Mouse (Mus musculus): ENCODE data around the gene Chek2. TPM values are rescaled to one million over a fixed set of nuclear protein-coding genes. Genes with fewer than 3 reads are reported as not detected.

Gene Chek2
- 70.4 and 71.9 TPM in 2 replicates for total RNA-seq (2015; ENCODE audit: low replicate concordance)
- 86.9 and 122 TPM in 2 replicates for total RNA-seq (2017; ENCODE audit: low replicate concordance)

- ATAC-seq (replicated peaks; ENCODE audit: low FRiP score, poor library complexity, severe bottlenecking): peak; percentile 74
Observed at GRCm38 (mm10) chr5:110839678-110840365, at the start of gene Chek2, which contains the start of gene Hscb. TSS of gene Chek2 (plus strand) at chr5:110839979. TSS of gene Hscb (minus strand) at chr5:110839777.

- no peak for ATAC-seq (replicated peaks; ENCODE audit: low FRiP score, poor library complexity, severe bottlenecking)
Observed at GRCm38 (mm10) chr5:110794363-110794762, 45.4 kb upstream of the Chek2 start.

- ATAC-seq (replicated peaks; ENCODE audit: low FRiP score, poor library complexity, severe bottlenecking): no peak
Observed at GRCm38 (mm10) chr5:110797696-110798095, 42.1 kb upstream of the Chek2 start.

- ATAC-seq (replicated peaks; ENCODE audit: low FRiP score, poor library complexity, severe bottlenecking): 0 out of 2 replicates have a peak, but pooled peaks have one; percentile 12
Observed at GRCm38 (mm10) chr5:110801036-110801624, 38.6 kb upstream of the Chek2 start.

- no peak for ATAC-seq (replicated peaks; ENCODE audit: low FRiP score, poor library complexity, severe bottlenecking)
Observed at GRCm38 (mm10) chr5:110802186-110802585, 37.6 kb upstream of the Chek2 start.

- ATAC-seq (replicated peaks; ENCODE audit: low FRiP score, poor library complexity, severe bottlenecking): no peak
Observed at GRCm38 (mm10) chr5:110802809-110803208, 37.0 kb upstream of the Chek2 start.

GRCm38 (mm10) chr5:110804012-110804743 is 35.6 kb upstream of the Chek2 start:
- no peak for ATAC-seq (replicated peaks; ENCODE audit: low FRiP score, poor library complexity, severe bottlenecking)

GRCm38 (mm10) chr5:110806154-110806553 is 33.6 kb upstream of the Chek2 start:
- no peak for ATAC-seq (replicated peaks; ENCODE audit: low FRiP score, poor library complexity, severe bottlenecking)

GRCm38 (mm10) chr5:110806676-110807075 is 33.1 kb upstream of the Chek2 start:
- ATAC-seq (replicated peaks; ENCODE audit: low FRiP score, poor library complexity, severe bottlenecking): no peak

- ATAC-seq (replicated peaks; ENCODE audit: low FRiP score, poor library complexity, severe bottlenecking): no peak
Observed at GRCm38 (mm10) chr5:110807453-110807852, 32.3 kb upstream of the Chek2 start.

- ATAC-seq (replicated peaks; ENCODE audit: low FRiP score, poor library complexity, severe bottlenecking): peak; percentile 76
Observed at GRCm38 (mm10) chr5:110808061-110808631, 31.6 kb upstream of the Chek2 start.

GRCm38 (mm10) chr5:110808821-110809666 is 30.7 kb upstream of the Chek2 start:
- ATAC-seq (replicated peaks; ENCODE audit: low FRiP score, poor library complexity, severe bottlenecking): no peak

- ATAC-seq (replicated peaks; ENCODE audit: low FRiP score, poor library complexity, severe bottlenecking): peak; percentile 80
Observed at GRCm38 (mm10) chr5:110809667-110810325, 30.0 kb upstream of the Chek2 start, which contains the start of gene Ulk1. TSS of gene Ulk1 (minus strand) at chr5:110810097.

GRCm38 (mm10) chr5:110824421-110824820 is 15.4 kb upstream of the Chek2 start:
- no peak for ATAC-seq (replicated peaks; ENCODE audit: low FRiP score, poor library complexity, severe bottlenecking)

GRCm38 (mm10) chr5:110826781-110827495 is 12.8 kb upstream of the Chek2 start:
- ATAC-seq (replicated peaks; ENCODE audit: low FRiP score, poor library complexity, severe bottlenecking): no peak

GRCm38 (mm10) chr5:110827576-110827975 is 12.2 kb upstream of the Chek2 start:
- ATAC-seq (replicated peaks; ENCODE audit: low FRiP score, poor library complexity, severe bottlenecking): no peak

- no peak for ATAC-seq (replicated peaks; ENCODE audit: low FRiP score, poor library complexity, severe bottlenecking)
Observed at GRCm38 (mm10) chr5:110831036-110831720, 8.6 kb upstream of the Chek2 start.

GRCm38 (mm10) chr5:110835959-110836358 is 3.8 kb upstream of the Chek2 start:
- ATAC-seq (replicated peaks; ENCODE audit: low FRiP score, poor library complexity, severe bottlenecking): peak; percentile 66

Measured in erythroblast, adult 5-6 weeks (primary cell).